Comparison of ENCODE assay signal across 14 mouse cellular contexts in genomic region chr11:7337826-7338225, GRCm38 (mm10).
"Had no signal": no experiment of that assay in that cellular context is flagged by ENCODE, and none has a peak within 500 bp of the region (broad histone marks: within the 10 kb centered on the region; RNA-seq: fewer than 3 reads in every experiment).

No protein-coding gene starts in this region.

- H3K9ac ChIP-seq: liver, embryonic 12.5 days; lung, embryonic 15.5 days; midbrain, embryonic 13.5 days; neural tube, embryonic 15.5 days had no signal

- H3K27me3 ChIP-seq: liver, embryonic 12.5 days; lung, embryonic 15.5 days; midbrain, embryonic 13.5 days; neural tube, embryonic 15.5 days had no signal

- H3K4me3 ChIP-seq: limb, embryonic 10.5 days; liver, embryonic 12.5 days; lung, embryonic 15.5 days; midbrain, embryonic 13.5 days; myocyte; neural tube, embryonic 15.5 days had no signal

- DNase-seq: kidney, adult 11 months; kidney, adult 9 months; kidney, postnatal 25 days; layer of hippocampus, adult 9-11 months; right cerebral cortex, adult 18-20 months; right cerebral cortex, postnatal 25 days; thymus, adult 18-20 months; thymus, postnatal 14 days had no signal

- H3K4me1 ChIP-seq: limb, embryonic 10.5 days; liver, embryonic 12.5 days; lung, embryonic 15.5 days; midbrain, embryonic 13.5 days; neural tube, embryonic 15.5 days had no signal

- H3K4me2 ChIP-seq: liver, embryonic 12.5 days; lung, embryonic 15.5 days; midbrain, embryonic 13.5 days; neural tube, embryonic 15.5 days had no signal

- H3K27ac ChIP-seq: limb, embryonic 10.5 days; liver, embryonic 12.5 days; lung, embryonic 15.5 days; midbrain, embryonic 13.5 days; neural tube, embryonic 15.5 days had no signal

- H3K36me3 ChIP-seq: limb, embryonic 10.5 days; liver, embryonic 12.5 days; lung, embryonic 15.5 days; midbrain, embryonic 13.5 days; neural tube, embryonic 15.5 days had no signal
